Mouse (Mus musculus): ENCODE results near the gene Lpp. TPM values are rescaled to one million over a fixed set of nuclear protein-coding genes. Genes with fewer than 3 reads are reported as not detected.

Gene Lpp
- polyA plus RNA-seq, 1 experiment from 2014 or later: 45.1 TPM

DNA sequence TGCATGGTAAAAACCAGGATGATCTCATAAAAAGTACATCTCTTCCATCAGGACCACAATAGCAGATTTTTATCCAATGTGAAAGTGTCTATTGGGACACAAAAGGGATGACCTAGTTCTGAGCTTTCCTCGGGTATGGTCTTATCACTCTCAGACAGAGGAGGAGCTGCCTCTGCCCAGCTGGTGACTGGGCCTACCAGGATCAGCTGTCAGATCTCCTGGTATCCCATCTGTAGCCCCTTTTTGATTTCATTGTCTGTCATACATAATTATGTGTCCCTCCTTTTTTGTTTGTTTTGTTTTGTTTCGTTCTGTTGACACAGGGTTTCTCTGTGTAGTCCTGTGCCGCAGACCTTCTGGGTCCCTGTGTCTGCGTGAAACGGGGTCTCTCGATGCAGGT, 644.1 kb downstream of the Lpp start:
- 75% methylated on average over 6 of the region's 6 CpGs for WGBS
- Histone ChIP-seq H3K27me3 (no peaks in the 10 kb centered on the region), H3K27ac (no peak overlapping the region), H3K36me3 (no peaks in the 10 kb centered on the region), H3K9me3 (no peaks in the 10 kb centered on the region), H3K4me2 (replicated peaks) (no peak overlapping the region), H3K4me3 (no peak overlapping the region), H3K9ac (no peak overlapping the region), H3K4me1 (peaks cover 7% of the 10 kb centered on the region)
- no peak for ATAC-seq (ENCODE audit: insufficient number of reproducible peaks, insufficient read depth, low FRiP score, low TSS enrichment)

DNA sequence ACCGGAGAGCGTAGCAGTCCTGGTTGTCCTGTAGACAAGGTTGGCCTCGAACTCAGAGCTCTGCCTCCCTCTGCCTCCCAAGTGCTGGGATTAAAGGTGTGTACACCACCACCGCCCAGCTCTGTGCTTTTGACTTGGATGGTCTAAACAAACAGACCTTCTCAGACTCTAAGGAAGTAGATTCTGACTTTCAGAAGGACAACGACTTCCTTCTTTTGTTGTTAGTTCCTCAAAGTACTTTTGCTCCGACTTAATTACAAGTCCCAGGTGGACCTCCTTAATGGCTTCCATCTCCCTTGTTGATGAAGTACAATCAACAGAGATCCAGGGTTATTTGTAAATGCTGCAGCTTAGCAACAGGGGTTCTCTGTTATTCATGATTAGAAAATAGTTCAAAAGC, 645.2 kb downstream of the Lpp start:
- H3K27ac ChIP-seq: no peak overlapping the region

DNA sequence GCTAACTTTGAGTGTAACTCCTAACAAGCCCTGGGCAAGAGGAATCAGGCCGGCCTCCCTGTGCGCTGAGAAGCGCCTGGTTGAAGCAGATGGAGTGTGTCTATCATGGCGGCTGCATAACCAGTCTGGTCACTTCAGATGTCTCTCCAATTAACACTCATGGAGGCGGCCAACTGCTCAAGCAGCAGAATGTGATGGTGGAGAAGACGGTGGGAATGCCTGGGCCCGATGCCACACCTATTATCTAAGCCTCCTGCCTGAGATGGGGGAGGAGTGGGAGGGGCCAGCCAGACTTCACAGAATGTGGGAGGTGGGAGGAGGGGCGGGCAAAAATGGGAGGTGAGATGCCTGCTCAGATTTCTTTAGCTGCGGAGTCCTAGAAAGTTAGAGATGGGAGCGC, 646.6 kb downstream of the Lpp start:
- no peaks in the 10 kb centered on the region for H3K36me3 ChIP-seq
- 54% methylated on average over 10 of the region's 10 CpGs for WGBS
- H3K4me1 ChIP-seq: peaks cover 11% of the 10 kb centered on the region
- no peaks in the 10 kb centered on the region for H3K9me3 ChIP-seq
- H3K4me3 ChIP-seq: no peak overlapping the region
- H3K4me2 ChIP-seq (replicated peaks): no peak overlapping the region
- no peak overlapping the region for H3K9ac ChIP-seq
- no peaks in the 10 kb centered on the region for H3K27me3 ChIP-seq
- H3K27ac ChIP-seq: no peak overlapping the region
- ATAC-seq (ENCODE audit: insufficient number of reproducible peaks, insufficient read depth, low FRiP score, low TSS enrichment): no peak

More for the DNA sequence above, 645.2 kb downstream of the Lpp start:
- Histone ChIP-seq H3K9ac (no peak overlapping the region), H3K4me1 (peaks cover 11% of the 10 kb centered on the region), H3K9me3 (no peaks in the 10 kb centered on the region), H3K4me3 (no peak overlapping the region), H3K4me2 (replicated peaks) (no peak overlapping the region), H3K36me3 (no peaks in the 10 kb centered on the region), H3K27me3 (no peaks in the 10 kb centered on the region)
- WGBS: 75% methylated on average over 6 of the region's 6 CpGs
- no peak for ATAC-seq (ENCODE audit: insufficient number of reproducible peaks, insufficient read depth, low FRiP score, low TSS enrichment)

DNA sequence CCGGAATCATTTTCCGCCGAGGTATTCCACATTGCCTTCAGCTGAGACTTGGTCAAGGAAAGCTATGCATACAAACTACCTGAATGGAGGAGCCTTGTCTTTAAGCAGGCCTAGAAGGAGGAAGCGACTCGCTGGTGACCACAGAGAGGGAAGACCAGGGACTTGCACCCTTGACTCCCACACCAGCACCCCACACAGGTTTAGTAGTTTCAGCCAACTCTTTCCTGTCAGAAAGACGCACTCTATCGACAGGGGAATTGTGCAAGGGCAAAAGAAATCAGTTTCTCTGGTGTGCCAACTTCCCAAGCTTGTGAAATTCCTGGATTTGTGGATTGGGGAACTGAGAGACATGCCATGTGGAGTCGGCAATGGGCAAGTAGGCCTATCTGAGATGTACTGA, 647.9 kb downstream of the Lpp start:
- 93% methylated on average over 8 of the region's 8 CpGs for WGBS
- Histone ChIP-seq H3K36me3 (no peaks in the 10 kb centered on the region), H3K9ac (no peak overlapping the region), H3K9me3 (no peaks in the 10 kb centered on the region), H3K4me1 (peaks cover 11% of the 10 kb centered on the region), H3K4me3 (no peak overlapping the region), H3K27me3 (no peaks in the 10 kb centered on the region), H3K4me2 (replicated peaks) (no peak overlapping the region), H3K27ac (no peak overlapping the region)
- ATAC-seq (ENCODE audit: insufficient number of reproducible peaks, insufficient read depth, low FRiP score, low TSS enrichment): no peak

DNA sequence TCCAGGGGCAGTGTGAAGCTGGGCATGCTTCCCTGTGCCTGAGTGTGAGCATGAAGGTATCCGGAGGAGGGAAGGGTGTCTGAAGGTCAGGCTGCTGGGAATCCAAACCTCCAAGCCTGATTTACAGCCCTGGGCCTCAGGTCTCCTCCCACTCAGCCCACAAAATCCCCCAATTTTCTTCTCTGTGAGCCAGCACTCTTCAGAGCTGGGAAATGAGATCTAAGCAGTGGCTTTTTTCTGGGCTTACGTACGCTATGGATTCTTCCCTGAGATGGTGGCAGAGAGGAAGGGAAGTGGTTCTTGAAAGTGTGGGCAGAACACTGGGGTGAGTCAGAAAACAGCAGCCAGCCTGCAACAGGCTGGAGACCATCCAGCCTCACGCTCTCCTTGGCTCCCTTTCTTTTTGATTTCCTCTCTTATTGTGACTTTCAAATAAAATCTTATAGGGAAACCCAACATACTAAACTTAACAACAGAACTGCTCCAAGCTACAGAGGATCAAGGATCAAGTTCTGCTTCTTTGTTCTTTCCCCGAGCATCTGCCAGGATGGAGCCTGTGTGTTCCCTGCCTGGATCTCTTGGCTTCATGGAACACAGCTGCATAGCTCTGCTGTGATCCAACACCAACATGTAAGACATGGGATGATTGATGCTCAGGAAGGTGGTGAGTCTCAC, 648.7 kb downstream of the Lpp start:
- H3K9ac ChIP-seq: no peak overlapping the region
- H3K27ac ChIP-seq: no peak overlapping the region
- no peaks in the 10 kb centered on the region for H3K36me3 ChIP-seq
- H3K27me3 ChIP-seq: no peaks in the 10 kb centered on the region
- no peaks in the 10 kb centered on the region for H3K9me3 ChIP-seq
- H3K4me1 ChIP-seq: peaks cover 11% of the 10 kb centered on the region
- no peak overlapping the region for H3K4me3 ChIP-seq
- ATAC-seq (ENCODE audit: insufficient number of reproducible peaks, insufficient read depth, low FRiP score, low TSS enrichment): no peak
- 62% methylated on average over 5 of the region's 5 CpGs for WGBS
- H3K4me2 ChIP-seq (replicated peaks): no peak overlapping the region

MicroRNAs within 50 kb of the gene (microRNA counts, 519-probe panel; counts per million panel counts)
- 4,883 counts per million, percentile 86 among the panel's probes with 10 or more counts for microRNA mmu-miR-28

Small RNA genes lying within 50 kb of the gene (microRNA-seq; reads per million reads assigned to microRNA genes)
- 1,891 reads per million, percentile 82 among the genes with 10 or more reads in this experiment for gene Mir28a
